Mouse (Mus musculus): Measurements from ENCODE around the gene P2ry12.

DNA sequence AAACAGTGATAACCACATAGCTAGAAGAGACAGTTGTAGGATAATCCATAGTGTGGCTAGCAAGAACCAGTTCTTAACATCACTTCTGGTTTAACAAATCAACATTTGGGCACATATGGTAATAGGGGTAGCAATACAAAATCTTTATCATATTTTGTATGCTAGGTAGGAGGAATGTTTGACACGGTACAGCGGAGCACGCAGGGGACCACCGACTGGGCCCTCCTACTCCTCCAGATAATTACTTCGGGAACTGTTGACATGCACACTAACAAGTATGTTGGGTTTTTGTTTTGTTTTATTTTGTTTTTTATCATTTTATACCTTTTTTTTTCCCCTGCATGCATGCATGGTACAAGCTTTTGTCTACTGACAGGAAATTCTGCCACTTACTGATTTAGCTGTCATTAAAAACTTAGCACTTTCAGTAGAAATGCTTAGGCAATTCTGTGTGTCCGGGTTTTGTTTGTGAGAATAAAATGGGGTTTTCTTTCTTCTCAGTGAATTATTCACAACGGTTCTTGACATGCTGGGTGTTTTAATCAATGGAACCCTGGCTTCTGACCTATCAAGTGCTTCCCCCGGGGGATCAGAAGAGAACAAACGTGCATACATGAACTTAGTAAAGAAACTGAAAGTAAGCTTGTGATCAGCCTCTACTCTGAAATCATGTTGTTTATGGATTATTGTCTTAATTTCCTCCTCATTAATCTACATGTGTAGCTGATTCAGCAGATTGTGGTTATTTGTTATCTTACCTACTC lies 780 bp downstream of the P2ry12 start:
- no peak for TF ChIP-seq GATA1 (IDR thresholded peaks at IDR 0.05; ENCODE audit: borderline replicate concordance, low read length)
- TF ChIP-seq FLI1 (IDR thresholded peaks at IDR 0.05; ENCODE audit: low read length) = no peak

All from megakaryocyte, embryonic 14.5 days (primary cell).